Mouse (Mus musculus): Measurements from ENCODE around the gene 1700018B08Rik.
A peak's percentile ranks its signal among the peaks of the same experiment; 100 is the strongest.

Gene 1700018B08Rik

DNA sequence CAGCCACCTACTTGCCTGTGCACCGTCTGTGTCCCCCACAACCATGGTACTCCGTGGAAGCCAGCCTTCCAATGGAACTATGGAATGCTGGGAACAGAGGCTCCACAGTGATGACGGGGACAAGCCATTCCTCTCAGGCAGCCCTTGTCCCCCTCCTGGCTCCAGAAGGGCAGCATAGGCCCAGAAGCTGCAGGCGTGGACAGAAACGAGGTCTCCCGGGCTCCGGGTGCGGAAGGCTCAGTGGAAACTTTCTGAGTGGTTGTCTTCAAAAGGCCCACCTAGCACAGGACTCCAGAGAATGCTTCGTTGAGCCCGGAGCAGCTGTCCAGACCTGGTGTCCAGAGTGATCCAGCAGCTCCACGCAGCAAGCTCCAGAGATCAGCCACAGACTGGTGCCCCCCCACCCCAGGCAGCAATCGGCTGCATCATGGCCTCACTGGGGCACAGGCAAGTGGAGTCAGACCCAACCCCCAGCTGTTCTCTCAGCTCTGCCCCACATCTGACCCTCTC is at the start of gene 1700018B08Rik:
TSS of gene 1700018B08Rik (minus strand) at position 45 of the 510 bp plus-strand sequence.
- no peak for DNase-seq (ENCODE audit: low read depth in 2 of 2, low spot score in 2 of 2)

GRCm38 (mm10) chr8:121593293-121593692 is 49.2 kb upstream of the 1700018B08Rik start:
- DNase-seq (ENCODE audit: low read depth in 2 of 2, low spot score in 2 of 2), result no peak

GRCm38 (mm10) chr8:121591178-121592066 is 47.3 kb upstream of the 1700018B08Rik start:
- peak; percentile 48 to 61 for DNase-seq (ENCODE audit: low read depth in 2 of 2, low spot score in 2 of 2)

- DNase-seq (ENCODE audit: low read depth in 2 of 2, low spot score in 2 of 2), result peak; percentile 96 to 97
These were observed 46.4 kb upstream of the 1700018B08Rik start, which contains the start of gene Map1lc3b for GRCm38 (mm10) chr8:121590203-121591177. Gene Map1lc3b (plus strand): TSS chr8:121590361.

DNA sequence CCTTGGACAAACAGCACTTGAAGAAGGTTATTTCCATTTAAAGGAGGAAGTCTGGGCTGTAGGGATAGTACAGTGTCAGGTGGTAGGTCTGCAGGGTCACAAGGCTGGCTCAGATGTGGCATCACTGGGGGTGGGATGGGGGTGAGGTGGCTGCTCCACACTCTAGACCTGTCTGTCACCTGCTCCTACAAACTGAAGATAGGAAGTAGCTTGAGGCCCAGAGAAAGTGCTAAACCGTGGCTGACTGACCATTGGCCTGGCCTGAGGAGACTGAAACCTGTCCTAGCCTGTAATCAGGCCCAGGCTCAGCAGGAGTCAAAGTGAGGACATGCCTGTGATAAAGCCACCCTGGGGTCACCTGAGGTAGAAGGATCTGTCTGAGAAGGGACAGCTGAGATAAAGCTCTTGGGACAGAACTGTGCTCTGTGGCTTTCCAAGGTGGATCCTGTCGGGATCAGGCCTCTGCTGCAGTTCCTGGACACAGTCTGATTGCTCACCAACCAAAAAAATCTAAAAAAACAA is 45.1 kb upstream of the 1700018B08Rik start:
- DNase-seq (ENCODE audit: low read depth in 2 of 2, low spot score in 2 of 2), result no peak

DNA sequence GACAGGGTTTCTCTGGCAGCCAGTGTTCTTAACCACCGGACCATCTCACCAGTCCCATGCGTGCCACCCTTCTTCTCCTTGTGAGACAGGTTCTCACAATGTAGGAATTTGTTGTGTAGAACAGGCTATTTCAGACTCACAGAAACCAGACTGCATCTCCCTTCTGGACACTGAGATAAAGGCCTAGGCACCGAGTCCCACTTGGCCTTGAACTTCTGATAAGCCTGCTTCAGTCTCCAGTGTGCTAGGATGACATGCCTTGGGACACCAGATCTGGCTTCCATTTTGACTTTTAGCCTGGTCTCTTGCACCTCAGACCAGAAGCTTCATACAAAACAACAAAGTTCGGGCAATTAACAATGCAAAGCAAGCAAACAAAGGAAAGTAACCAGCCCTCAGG is 44.6 kb upstream of the 1700018B08Rik start:
- DNase-seq (ENCODE audit: low read depth in 2 of 2, low spot score in 2 of 2), result no peak

DNA sequence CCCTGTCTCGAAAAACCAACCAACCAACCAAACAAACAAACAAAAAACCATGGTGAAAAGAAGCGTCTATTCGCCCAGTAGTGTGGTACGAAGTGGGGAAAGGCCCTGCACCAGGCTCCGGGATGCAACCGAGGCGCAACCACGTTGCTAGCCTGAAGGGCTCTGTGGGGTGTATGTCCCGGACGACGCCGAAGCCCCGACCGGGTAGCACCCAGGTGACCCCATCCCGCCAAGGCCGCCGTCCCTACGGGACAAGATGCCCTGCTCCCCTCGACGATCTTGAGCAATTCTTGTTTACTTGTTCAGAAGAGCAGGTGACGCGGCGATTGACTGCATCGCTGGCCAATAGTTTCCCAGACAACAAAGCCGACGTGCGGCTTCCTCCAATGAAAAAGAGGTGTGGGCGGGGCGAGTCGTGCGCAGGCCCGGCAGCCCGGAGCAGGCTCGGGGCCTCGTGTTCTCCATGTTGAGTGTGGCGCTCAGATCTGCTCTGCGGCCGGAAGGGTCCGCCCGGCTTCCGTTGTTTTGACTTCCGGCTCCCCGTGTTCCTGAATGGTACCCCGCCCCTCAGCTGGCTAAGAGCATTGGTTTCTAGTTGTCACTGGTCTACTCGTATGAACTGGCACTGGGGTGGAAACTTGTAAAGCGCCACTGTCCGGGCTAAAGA is 41.2 kb upstream of the 1700018B08Rik start:
- DNase-seq (ENCODE audit: low read depth in 2 of 2, low spot score in 2 of 2), result peak; percentile 98

- DNase-seq (ENCODE audit: low read depth in 2 of 2, low spot score in 2 of 2), result no peak
These were observed 40.6 kb upstream of the 1700018B08Rik start for GRCm38 (mm10) chr8:121584730-121585129.

GRCm38 (mm10) chr8:121583653-121584052 is 39.5 kb upstream of the 1700018B08Rik start:
- DNase-seq (ENCODE audit: low read depth in 2 of 2, low spot score in 2 of 2), result no peak

- no peak for DNase-seq (ENCODE audit: low read depth in 2 of 2, low spot score in 2 of 2)
These were observed 36.3 kb upstream of the 1700018B08Rik start for GRCm38 (mm10) chr8:121580465-121580864.

GRCm38 (mm10) chr8:121578676-121579451 is 34.7 kb upstream of the 1700018B08Rik start, which contains the start of gene Fbxo31:
Gene Fbxo31 (minus strand): TSS chr8:121578806.
- peak; percentile 90 to 93 for DNase-seq (ENCODE audit: low read depth in 2 of 2, low spot score in 2 of 2)

- DNase-seq (ENCODE audit: low read depth in 2 of 2, low spot score in 2 of 2), result no peak
These were observed 33.9 kb upstream of the 1700018B08Rik start for GRCm38 (mm10) chr8:121577751-121578675.

GRCm38 (mm10) chr8:121575661-121576060 is 31.5 kb upstream of the 1700018B08Rik start:
- DNase-seq (ENCODE audit: low read depth in 2 of 2, low spot score in 2 of 2), result no peak

GRCm38 (mm10) chr8:121573275-121573674 is 29.2 kb upstream of the 1700018B08Rik start:
- no peak for DNase-seq (ENCODE audit: low read depth in 2 of 2, low spot score in 2 of 2)

GRCm38 (mm10) chr8:121572121-121572520 is 28.0 kb upstream of the 1700018B08Rik start:
- DNase-seq (ENCODE audit: low read depth in 2 of 2, low spot score in 2 of 2), result no peak

- no peak for DNase-seq (ENCODE audit: low read depth in 2 of 2, low spot score in 2 of 2)
These were observed 26.7 kb upstream of the 1700018B08Rik start for GRCm38 (mm10) chr8:121570801-121571200.

DNA sequence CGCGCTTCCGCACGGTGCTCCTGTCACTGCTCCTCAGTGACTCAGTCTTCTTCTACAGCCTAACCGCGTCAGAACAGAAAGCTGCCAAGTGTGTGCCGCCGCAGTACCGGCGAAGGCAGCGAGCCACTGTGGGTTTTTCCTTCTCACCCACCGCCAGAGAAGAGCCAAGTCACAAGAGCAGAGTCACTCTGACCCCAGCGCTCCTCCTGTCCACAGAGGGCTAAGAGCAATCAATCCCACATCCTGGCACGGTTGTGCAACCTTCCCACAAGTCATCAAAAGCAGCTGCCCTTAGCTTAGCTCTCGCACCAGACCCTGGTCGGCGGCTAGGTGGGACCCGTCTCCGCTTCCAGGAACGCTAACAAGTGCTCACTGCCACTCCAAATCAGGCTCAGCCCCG is 26.2 kb upstream of the 1700018B08Rik start:
- DNase-seq (ENCODE audit: low read depth in 2 of 2, low spot score in 2 of 2), result no peak

- DNase-seq (ENCODE audit: low read depth in 2 of 2, low spot score in 2 of 2), result no peak
These were observed 24.2 kb upstream of the 1700018B08Rik start for GRCm38 (mm10) chr8:121568321-121568720.

- no peak for DNase-seq (ENCODE audit: low read depth in 2 of 2, low spot score in 2 of 2)
These were observed 19.6 kb upstream of the 1700018B08Rik start for GRCm38 (mm10) chr8:121563701-121564100.
